Mouse (Mus musculus) small intestine, adult 2 months (tissue): ENCODE data around the gene S100a16.

Experiments used
- CTCF ChIP-seq: fragments of 200-500 bp; IDR thresholded peaks from 2 replicates; pipeline ENCODE4 v1.5.1; 2012; ENCODE audit warnings: low read depth, mild to moderate bottlenecking, control low read depth, inconsistent platforms, low read length, moderate library complexity, mixed read lengths; ENCODE audit not compliant: insufficient replicate concordance, insufficient read length; ENCODE audit errors: extremely low read depth
- POLR2A ChIP-seq: fragments of 200-500 bp; IDR thresholded peaks from 2 replicates; pipeline ENCODE4 v1.6.1; 2012; ENCODE audit warnings: low read depth, mild to moderate bottlenecking, control low read depth, inconsistent platforms, low read length, moderate library complexity

GRCm38 (mm10) chr3:90491350-90491749 is 45.7 kb upstream of the S100a16 start:
- TF ChIP-seq POLR2A: no peak
- no peak for TF ChIP-seq CTCF
